Mouse (Mus musculus) megakaryocyte, embryonic 14.5 days (primary cell): Measurements from ENCODE around the gene Gm14190. TPM values are rescaled to one million over a fixed set of nuclear protein-coding genes. Genes with fewer than 3 reads are reported as not detected.
"Not testable (repeated sequence)": the region's sequence is repeated elsewhere in the genome, so short reads cannot be mapped to it uniquely, and the experiment has no call there.

Experiments
- H3K27me3 ChIP-seq: replicated peaks from 2 replicates; pipeline ENCODE3; 2012; ENCODE audit warnings: inconsistent platforms
- H3K36me3 ChIP-seq: replicated peaks from 2 replicates; pipeline ENCODE3; 2012; ENCODE audit warnings: low read length, inconsistent platforms, mixed read lengths
- H3K4me1 ChIP-seq: 2 replicates; pipeline ENCODE4 v1.6.1; 2012; ENCODE audit warnings: inconsistent platforms
- H3K4me3 ChIP-seq: replicated peaks from 2 replicates; pipeline ENCODE3; 2012; ENCODE audit warnings: moderate library complexity, mild to moderate bottlenecking, inconsistent platforms
- H3K9me3 ChIP-seq: 2 replicates; pipeline ENCODE4 v1.6.1; 2012; ENCODE audit warnings: inconsistent platforms
- FLI1 ChIP-seq: IDR thresholded peaks from 2 replicates; pipeline ENCODE4 v1.6.1; 2012; ENCODE audit warnings: low read length, inconsistent platforms, mixed read lengths
- GATA1 ChIP-seq: IDR thresholded peaks from 3 replicates; pipeline ENCODE4 v1.6.1; 2012; ENCODE audit warnings: mixed read lengths, low read length, inconsistent platforms, borderline replicate concordance
- polyA plus RNA-seq: library from polyadenylated mRNA; stranded (reverse); fragments of >175 nt; gene quantifications from 2 replicates; pipeline ENCODE4 v1.2.3, GENCODE M21; 2012; ENCODE audit warnings: low replicate concordance; ENCODE audit not compliant: insufficient read depth

Gm14190 gene
- polyA plus RNA-seq: not detected in 2 replicates

DNA sequence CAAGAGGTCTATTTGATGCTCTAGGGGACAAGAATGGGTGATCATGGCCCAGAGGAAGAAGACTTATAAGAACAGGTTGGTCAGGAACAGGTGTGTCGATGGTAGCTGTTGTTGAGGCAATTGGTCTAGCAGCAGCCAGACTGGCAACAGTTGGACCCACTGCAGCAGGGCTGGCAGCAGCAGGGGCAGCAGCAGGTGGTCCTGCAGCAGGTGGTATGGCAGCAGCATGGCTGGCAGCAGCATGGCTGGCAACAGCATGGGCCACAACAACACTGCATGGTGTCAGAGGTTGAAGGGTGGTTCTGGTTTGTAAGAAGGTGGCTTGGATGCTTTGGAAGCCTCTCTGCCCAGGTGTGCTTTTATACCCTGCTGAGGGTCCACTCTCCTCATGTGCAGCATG lies at the start of gene Gm14190:
Gm14190 (minus strand) TSS at position 278 of the 400 bp plus-strand sequence.
- TF ChIP-seq FLI1: no peak
- TF ChIP-seq GATA1: no peak
- H3K9me3 ChIP-seq: no peaks in the 10 kb centered on the region
- H3K4me1 ChIP-seq: no peaks in the 10 kb centered on the region
- no peaks in the 10 kb centered on the region for H3K27me3 ChIP-seq
- no peak within 1 kb of the TSS for H3K4me3 ChIP-seq
- no peaks in the 10 kb centered on the region for H3K36me3 ChIP-seq

DNA sequence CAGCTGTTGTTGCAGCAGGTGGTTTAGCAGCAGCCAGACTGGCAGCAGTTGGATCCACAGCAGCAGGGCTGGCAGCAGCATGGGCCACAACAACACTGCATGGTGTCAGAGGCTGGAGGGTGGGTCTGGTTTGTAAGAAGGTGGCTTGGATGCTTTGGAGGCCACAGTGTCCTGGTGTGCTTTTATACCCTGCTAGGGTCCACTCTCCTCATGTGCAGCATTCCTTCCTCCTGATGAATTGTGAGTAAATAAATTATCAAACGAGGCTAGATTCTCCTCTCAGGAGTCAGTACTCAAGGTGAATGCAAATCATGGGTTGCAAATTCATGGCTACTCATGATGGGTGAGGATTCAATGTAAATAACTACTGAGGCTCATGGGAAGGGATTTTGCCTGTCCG lies 43.6 kb upstream of the Gm14190 start, which contains the start of gene Gm14180:
Gm14180 (minus strand) TSS at position 101 of the 400 bp plus-strand sequence.
- TF ChIP-seq GATA1: no peak
- H3K4me1 ChIP-seq: no peaks in the 10 kb centered on the region
- no peaks in the 10 kb centered on the region for H3K36me3 ChIP-seq
- H3K4me3 ChIP-seq: no peak within 1 kb of the TSS
- no peaks in the 10 kb centered on the region for H3K27me3 ChIP-seq
- H3K9me3 ChIP-seq: no peaks in the 10 kb centered on the region

DNA sequence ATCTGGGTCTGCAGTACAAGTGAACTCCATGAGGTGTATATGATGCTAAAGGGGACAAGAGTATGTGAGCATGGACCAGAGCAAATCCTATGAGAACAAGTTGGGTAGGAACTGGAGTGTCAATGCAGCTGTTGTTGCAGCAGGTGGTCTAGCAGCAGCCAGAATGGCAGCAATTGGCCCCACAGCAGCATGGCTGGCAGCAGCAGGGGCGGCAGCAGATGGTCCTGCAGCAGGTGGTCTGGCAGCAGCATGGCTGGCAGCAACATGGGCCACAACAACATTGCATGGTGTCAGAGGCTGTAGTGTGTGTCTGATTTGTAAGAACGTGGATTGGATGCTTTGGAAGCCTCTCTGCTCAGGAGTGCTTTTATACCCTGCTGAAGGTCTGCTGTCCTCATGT lies 33.5 kb upstream of the Gm14190 start:
- Histone ChIP-seq H3K27me3 (no peaks in the 10 kb centered on the region), H3K36me3 (no peaks in the 10 kb centered on the region), H3K4me1 (no peaks in the 10 kb centered on the region), H3K9me3 (no peaks in the 10 kb centered on the region), H3K4me3 (no peak overlapping the region)
- no peak for TF ChIP-seq GATA1
- TF ChIP-seq FLI1: no peak

DNA sequence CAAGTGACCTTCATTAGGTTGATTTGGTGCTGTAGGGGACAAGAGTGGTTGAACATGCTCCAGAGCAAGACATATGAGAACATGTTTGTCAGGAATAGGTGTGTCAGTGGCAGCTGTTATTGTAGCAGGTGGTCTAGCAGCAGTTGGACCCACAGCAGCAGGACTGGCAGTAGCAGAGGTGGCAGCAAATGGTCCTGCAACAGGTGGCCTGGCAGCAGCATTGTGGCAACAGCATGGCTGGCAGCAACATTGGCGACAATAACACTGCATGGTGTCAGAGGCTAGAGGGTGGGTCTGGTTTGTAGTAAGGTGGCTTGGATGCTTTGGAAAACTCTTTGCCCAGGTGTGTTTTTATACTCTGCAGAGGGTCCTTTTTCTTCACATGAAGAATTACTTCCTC lies 28.2 kb upstream of the Gm14190 start:
- Histone ChIP-seq H3K4me1 (no peaks in the 10 kb centered on the region), H3K27me3 (no peaks in the 10 kb centered on the region), H3K9me3 (peaks cover 6% of the 10 kb centered on the region; the same call in 1 of the 2 replicates), H3K36me3 (no peaks in the 10 kb centered on the region), H3K4me3 (peak overlapping the region; percentile 62)
- no peak for TF ChIP-seq GATA1
- no peak for TF ChIP-seq FLI1

DNA sequence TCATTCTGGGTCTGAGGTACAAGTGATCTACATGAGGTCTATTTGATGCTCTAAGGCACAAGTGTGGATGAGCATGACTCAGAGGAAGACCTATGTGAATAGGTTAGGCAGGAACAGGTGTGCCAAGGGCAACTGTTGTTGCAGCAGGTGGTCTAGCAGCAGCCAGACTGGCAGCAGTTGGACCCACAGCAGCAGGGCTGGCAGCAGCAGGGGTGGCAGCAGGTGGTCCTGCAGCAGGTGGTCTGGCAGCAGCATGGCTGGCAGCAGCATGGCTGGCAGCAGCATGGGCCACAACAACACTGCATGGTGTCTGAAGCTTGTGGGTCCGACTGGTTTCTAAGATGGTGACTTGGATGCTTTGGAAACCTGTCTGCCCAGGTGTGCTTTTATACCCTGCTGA lies 5.3 kb downstream of the Gm14190 start:
- H3K4me1 ChIP-seq, H3K27me3 ChIP-seq, H3K4me3 ChIP-seq, H3K36me3 ChIP-seq, H3K9me3 ChIP-seq: not testable (repeated sequence)

DNA sequence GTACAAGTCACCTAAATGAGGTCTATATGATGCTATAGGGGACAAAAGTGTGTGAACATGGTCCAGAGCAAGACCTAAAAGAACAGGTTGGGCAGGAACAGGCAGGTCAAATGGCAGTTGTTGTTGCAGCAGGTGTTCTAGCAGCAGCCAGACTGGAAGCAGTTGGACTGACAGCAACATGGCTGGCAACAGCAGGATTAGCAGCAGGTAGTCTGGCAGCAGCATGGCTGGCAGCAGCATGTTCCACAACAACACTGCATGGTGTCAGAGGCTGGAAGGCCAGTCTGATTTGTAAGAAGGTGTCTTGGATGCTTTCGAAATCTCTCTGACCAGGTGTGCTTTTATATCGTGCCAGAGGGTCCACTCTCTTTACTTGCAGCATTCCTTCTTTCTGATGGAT lies 7.1 kb downstream of the Gm14190 start:
- H3K36me3 ChIP-seq: no peaks in the 10 kb centered on the region
- TF ChIP-seq FLI1: no peak
- no peak for TF ChIP-seq GATA1

DNA sequence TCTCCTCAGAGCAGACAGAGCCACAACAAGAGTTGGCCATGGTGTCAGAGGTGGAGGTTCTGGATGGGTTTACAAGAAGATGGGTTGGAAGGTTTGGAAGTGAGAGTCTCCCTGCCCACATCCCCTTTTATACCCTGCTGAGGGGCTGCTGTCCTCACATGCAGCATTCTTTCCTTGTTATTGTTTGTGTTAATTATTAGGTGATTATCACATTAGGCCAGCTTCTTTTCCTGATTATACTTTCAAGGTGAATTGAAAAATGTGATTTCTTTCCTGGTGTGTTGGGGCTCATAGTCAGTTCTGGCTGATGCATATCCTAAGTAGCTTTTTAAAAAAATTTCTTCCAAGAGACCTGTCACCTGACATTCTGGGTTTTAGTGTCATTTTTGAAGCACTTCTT lies 24.7 kb downstream of the Gm14190 start, which contains the start of gene Krtap4-6:
Krtap4-6 (minus strand) TSS at position 101 of the 400 bp plus-strand sequence.
- Histone ChIP-seq H3K27me3 (no peaks in the 10 kb centered on the region), H3K9me3 (0 out of 2 replicates have a peak, but pooled peaks cover 3% of the 10 kb centered on the region), H3K36me3 (no peaks in the 10 kb centered on the region), H3K4me1 (no peaks in the 10 kb centered on the region), H3K4me3 (no peak within 1 kb of the TSS)
- TF ChIP-seq GATA1 (no peak), FLI1 (no peak)

More for the DNA sequence above, 7.1 kb downstream of the Gm14190 start:
- no peaks in the 10 kb centered on the region for H3K27me3 ChIP-seq
- H3K9me3 ChIP-seq: no peaks in the 10 kb centered on the region
- H3K4me3 ChIP-seq: peak overlapping the region; percentile 54
- H3K4me1 ChIP-seq: no peaks in the 10 kb centered on the region

DNA sequence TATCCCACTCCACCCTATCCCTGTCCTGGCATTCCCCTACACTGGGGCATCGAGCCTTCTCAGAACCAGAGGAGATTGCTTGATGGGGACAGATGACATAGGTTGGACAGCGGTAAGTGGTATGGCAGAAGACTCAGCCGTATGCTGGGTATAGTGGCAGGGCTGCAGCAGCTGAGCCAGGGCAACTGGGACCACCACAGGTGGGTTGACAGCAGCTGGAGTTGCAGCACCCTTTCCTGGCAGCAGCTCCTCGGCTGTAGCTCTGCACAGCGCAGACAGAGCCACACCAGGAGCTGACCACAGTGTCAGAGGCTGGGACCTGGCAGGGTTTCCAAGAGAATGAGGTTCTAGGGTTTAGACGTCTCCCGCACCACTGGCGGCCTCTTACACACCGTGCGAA lies 27.7 kb downstream of the Gm14190 start:
- H3K4me3 ChIP-seq: no peak overlapping the region
- H3K27me3 ChIP-seq: no peaks in the 10 kb centered on the region
- 0 out of 2 replicates have a peak, but pooled peaks cover 3% of the 10 kb centered on the region for H3K9me3 ChIP-seq
- H3K4me1 ChIP-seq: no peaks in the 10 kb centered on the region
- H3K36me3 ChIP-seq: no peaks in the 10 kb centered on the region
- no peak for TF ChIP-seq FLI1
- TF ChIP-seq GATA1: no peak

DNA sequence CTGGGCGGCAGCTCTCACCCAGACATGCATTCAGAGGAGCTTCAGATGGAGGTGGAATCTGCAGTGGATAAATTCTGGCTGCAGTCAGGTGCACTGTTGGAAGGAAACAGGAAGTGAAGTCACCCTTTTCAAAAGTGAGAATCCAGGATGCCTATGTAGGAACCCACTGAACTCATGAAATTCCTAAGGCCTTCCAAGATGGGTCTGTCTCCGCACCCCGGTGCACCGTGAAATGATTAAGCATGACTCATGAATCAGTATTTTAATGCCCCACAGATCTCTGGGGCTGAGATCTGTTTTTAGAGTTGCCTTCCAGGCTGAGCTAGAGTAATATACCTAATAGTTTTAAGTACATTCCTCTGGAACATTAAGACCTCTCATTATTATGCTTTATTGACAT lies 31.3 kb downstream of the Gm14190 start:
- no peaks in the 10 kb centered on the region for H3K36me3 ChIP-seq
- H3K27me3 ChIP-seq: no peaks in the 10 kb centered on the region
- no peaks in the 10 kb centered on the region for H3K4me1 ChIP-seq
- 0 out of 2 replicates have a peak, but pooled peaks cover 3% of the 10 kb centered on the region for H3K9me3 ChIP-seq
- no peak overlapping the region for H3K4me3 ChIP-seq
- TF ChIP-seq FLI1 (no peak), GATA1 (no peak)

DNA sequence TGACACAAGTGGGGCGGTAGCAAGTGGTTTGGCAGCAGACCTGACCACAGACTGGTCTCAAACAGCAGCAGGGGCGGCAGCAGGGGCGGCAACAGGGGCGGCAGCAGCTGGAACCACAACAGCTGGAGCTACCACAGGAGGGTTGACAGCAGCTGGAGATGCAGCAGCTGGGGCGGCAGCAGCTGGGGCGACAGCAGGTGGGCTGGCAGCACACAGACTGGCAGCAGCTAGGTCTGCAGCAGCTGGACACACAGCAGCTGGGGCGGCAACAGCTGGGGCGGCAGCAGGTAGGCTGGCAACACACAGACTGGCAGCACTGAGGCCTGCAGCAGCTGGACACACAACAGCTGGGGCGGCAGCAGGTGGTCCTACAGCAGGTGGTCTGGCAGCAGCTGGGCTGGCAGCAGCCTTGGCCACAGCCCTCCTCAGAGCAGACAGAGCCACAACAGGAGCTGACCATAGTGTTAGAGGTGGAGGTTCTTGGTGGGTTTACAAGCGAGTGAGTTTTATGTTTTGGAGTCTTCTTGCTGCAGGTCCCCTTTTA lies 32.0 kb downstream of the Gm14190 start, which contains the start of gene Gm11563:
Gm11563 (minus strand) TSS at position 494 of the 544 bp plus-strand sequence.
- H3K4me3 ChIP-seq, H3K4me1 ChIP-seq, H3K36me3 ChIP-seq, H3K27me3 ChIP-seq, H3K9me3 ChIP-seq: not testable (repeated sequence)

DNA sequence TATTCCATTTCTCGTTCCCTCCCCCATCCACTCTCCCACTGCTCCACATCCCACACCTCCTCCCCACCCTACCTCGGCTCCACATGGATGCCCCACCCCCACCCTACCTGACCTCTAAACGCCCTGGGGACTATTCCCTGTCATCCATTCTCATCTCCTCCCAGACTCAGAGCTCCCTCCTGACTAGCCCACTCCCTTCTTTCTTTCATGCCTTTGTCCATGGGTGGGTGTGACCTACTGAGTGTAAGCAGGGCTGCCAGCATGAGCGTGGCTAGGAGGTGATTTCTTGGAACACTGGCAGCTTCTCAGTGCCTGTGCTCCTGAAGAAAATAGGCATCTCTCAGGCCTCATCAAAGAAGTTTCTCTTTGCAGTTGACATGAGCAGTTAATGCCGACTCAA lies 33.5 kb downstream of the Gm14190 start:
- no peak for TF ChIP-seq GATA1
- no peak for TF ChIP-seq FLI1
- no peak overlapping the region for H3K4me3 ChIP-seq
- no peaks in the 10 kb centered on the region for H3K36me3 ChIP-seq

DNA sequence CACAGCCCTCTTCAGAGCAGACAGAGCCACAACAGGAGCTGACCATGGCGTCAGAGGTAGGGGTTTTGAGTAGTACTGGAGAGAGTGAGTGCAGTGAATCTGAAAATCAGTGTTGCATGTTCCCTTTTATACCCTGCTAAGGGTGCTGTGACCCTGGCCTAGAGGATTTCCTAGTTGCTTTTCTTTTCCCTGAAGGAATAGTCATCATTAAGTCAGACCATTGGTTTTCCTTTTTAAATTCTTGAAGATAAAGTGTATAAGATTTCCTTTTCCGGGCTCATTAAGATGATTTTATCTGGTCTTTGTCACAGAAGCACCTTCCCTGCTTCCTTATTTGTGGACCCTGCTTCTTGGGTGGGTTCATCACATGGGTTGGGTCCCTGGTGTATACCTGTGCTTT lies 40.4 kb downstream of the Gm14190 start, which contains the start of gene Gm11555:
Gm11555 (minus strand) TSS at position 101 of the 400 bp plus-strand sequence.
- TF ChIP-seq FLI1 (no peak), GATA1 (no peak)
- H3K27me3 ChIP-seq: no peaks in the 10 kb centered on the region
- no peaks in the 10 kb centered on the region for H3K4me1 ChIP-seq
- no peaks in the 10 kb centered on the region for H3K9me3 ChIP-seq
- no peaks in the 10 kb centered on the region for H3K36me3 ChIP-seq
- no peak within 1 kb of the TSS for H3K4me3 ChIP-seq

More for the DNA sequence above, 33.5 kb downstream of the Gm14190 start:
- Histone ChIP-seq H3K4me1 (no peaks in the 10 kb centered on the region), H3K9me3 (0 out of 2 replicates have a peak, but pooled peaks cover 3% of the 10 kb centered on the region), H3K27me3 (no peaks in the 10 kb centered on the region)
